Mouse (Mus musculus): ENCODE data around the gene Zc3h12d. TPM values are rescaled to one million over a fixed set of nuclear protein-coding genes. Genes with fewer than 3 reads are reported as not detected.

Gene Zc3h12d
- total RNA-seq, 1 experiment from 2014 or later = 1.4 TPM

DNA sequence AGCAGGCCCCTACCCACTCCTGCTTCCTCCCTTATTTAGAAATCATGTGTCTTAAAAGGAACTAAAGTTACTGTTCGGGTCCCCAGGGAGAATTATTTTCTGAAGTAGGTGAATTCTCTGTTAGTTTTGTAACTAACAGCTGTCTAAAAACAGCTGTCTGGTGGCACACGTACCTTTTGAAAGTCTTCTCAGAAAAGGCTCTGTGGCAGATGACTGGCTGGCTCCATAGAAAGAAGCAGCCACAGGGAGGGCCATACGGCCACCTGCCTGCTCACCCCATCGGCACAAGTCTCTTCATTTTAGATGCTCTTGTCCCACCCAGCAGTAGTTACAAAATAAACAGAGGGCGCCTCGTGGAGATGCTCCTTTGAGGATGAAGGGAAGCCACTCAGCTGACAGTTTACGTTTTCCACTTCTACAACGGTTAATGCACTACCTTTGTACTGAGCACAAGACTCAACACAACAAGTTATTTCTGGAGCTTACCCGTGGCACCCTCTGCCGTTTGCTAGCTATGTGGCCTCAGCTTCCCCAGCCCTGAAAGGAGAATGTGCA is 2.5 kb downstream of the Zc3h12d start:
- no peak for ATAC-seq (replicated peaks in 1 of 2; ENCODE audit: insufficient read depth in 1 of 2, low FRiP score in 2 of 2, low TSS enrichment in 1 of 2, low read depth in 1 of 2, poor library complexity in 2 of 2, severe bottlenecking in 2 of 2)

DNA sequence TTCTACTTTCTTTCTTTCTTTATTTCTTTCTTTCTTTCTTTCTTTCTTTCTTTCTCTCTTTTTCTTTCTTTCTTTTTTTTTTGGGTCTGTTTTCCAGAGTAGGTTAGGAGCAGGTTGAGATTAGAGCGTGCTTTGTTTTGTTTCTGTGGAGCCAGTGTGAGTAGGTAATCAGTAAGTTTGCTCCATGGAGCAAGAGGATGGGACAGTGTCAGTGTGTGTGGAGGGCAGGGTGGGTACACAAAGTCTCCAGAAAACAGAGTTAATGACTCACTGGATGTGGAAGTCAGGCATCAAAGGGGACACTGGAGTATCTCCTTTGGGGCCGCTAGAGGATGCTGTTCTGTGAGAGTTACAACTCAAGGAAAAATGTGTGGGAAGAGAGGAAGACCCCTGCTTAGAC is 4.6 kb downstream of the Zc3h12d start:
- ATAC-seq (replicated peaks in 1 of 2; ENCODE audit: insufficient read depth in 1 of 2, low FRiP score in 2 of 2, low TSS enrichment in 1 of 2, low read depth in 1 of 2, poor library complexity in 2 of 2, severe bottlenecking in 2 of 2) = no peak

DNA sequence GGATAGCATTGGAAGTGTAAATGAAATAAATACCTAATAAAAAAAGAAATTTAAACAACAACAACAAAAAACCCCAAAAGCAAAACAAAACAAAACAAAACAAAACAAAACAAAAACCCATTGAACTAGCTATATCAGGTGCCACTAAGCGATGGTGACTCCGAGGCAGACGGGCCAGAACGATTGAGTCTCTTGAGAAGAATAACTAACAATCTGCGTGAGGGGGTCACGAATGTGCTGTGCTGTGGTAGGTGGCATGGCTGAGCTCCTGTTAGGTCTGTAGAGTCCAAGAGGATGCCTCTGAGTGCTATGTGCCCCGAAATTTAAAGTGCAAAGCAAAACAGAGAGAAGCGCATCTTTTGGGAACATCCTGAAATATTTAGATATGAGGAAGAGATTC is 5.2 kb downstream of the Zc3h12d start:
- no peak for ATAC-seq (replicated peaks in 1 of 2; ENCODE audit: insufficient read depth in 1 of 2, low FRiP score in 2 of 2, low TSS enrichment in 1 of 2, low read depth in 1 of 2, poor library complexity in 2 of 2, severe bottlenecking in 2 of 2)

DNA sequence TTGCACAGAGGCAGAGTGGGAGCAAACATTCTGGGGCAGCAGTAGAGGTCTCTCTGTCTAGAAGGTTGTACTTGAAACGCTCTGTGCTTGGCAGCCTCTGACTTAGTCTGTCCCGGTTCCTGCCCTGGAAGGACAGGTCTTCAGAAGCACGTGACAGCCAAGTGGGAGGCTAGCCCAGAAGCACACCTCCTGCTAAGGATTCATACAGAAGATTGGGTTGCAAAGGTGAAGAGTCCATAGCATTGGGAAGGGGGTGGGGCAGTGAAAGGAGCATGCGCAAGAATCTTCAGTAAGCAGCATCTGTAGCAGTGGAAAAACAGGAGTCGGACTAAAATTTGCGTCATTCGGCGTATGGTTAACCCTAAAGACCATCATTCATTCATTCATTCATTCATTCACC is 5.8 kb downstream of the Zc3h12d start:
- no peak for ATAC-seq (replicated peaks in 1 of 2; ENCODE audit: insufficient read depth in 1 of 2, low FRiP score in 2 of 2, low TSS enrichment in 1 of 2, low read depth in 1 of 2, poor library complexity in 2 of 2, severe bottlenecking in 2 of 2)

DNA sequence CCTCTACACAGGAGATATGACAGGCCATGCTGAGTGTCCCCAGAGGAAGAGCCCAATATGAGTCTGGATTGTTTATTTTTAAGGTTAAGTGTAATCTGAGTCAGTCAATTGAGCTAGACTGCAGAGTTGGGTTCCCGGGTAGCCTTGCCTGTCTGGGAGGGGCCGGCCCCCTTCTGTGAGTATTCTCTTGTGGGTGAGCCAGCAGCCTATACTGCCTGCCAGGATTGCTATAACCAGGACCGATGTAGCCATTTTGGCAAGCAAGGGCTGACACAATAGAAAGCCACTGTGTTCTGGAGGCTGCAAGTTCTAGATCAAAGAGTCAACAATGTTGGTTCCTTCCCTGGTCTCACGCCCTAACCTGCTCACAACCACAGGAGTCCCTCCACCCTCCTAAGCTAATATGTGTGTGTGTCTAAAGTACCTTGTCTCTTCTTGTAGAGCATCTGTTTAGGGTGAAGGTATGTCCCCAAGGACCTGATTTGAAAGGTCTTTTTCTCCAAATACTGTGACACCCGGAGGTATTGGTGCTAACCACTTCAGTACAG is 6.7 kb downstream of the Zc3h12d start:
- ATAC-seq (replicated peaks in 1 of 2; ENCODE audit: insufficient read depth in 1 of 2, low FRiP score in 2 of 2, low TSS enrichment in 1 of 2, low read depth in 1 of 2, poor library complexity in 2 of 2, severe bottlenecking in 2 of 2) = no peak

DNA sequence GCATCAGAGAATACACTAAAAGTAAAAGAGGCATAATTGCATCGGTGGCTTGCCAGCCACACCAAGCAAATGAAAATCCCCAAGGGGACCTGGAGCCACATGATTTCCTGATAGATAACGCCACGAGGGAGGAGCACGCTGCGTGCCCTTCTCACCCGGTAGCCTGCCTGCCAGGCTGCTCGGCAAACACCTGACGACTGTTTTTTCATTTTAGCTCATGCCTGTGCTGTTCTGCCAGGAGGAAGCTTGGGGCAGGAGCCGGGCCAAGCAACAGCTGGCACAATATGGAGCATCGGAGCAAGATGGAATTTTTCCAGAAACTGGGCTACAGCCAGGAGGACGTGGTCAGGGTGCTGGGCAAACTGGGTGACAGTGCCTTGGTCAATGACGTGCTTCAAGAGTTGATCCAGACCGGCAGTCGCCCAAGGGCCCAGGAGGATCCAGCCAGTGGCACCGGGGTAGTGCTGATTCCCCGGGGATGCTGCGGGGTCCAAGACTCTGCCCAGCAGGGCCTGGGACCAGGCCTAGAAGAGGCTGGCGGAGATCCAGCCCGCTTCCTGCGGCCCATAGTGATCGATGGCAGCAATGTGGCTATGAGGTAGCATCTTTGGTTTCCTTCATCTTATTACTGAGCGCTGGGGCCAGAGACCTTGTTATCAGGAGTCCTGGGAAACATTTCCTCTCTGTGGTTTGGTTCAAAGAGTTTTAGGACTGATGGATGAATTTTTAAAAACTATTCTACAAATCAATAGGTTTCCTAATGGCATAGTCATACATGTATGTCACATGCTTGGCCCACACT is 7.5 kb downstream of the Zc3h12d start:
- ATAC-seq (replicated peaks in 1 of 2; ENCODE audit: insufficient read depth in 1 of 2, low FRiP score in 2 of 2, low TSS enrichment in 1 of 2, low read depth in 1 of 2, poor library complexity in 2 of 2, severe bottlenecking in 2 of 2) = peak; percentile 3 to 36; a peak in 1 of 4 replicates

DNA sequence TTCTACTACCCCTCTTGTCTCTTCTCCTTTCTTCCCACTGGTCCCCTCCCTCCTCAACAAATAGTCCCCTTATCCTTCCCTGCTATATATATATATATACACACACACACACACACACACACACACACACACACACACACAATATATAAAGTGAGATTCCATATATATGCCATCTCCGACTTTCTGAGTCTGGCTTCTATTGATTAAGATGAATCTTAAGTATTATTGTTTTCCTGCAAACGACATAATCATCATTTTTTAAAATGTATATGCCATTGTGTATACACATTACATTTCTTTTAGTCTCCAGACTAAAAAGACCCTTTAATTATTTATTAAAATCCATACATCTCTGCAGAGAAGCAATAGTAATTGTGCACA is 8.1 kb downstream of the Zc3h12d start:
- no peak for ATAC-seq (replicated peaks in 1 of 2; ENCODE audit: insufficient read depth in 1 of 2, low FRiP score in 2 of 2, low TSS enrichment in 1 of 2, low read depth in 1 of 2, poor library complexity in 2 of 2, severe bottlenecking in 2 of 2)

DNA sequence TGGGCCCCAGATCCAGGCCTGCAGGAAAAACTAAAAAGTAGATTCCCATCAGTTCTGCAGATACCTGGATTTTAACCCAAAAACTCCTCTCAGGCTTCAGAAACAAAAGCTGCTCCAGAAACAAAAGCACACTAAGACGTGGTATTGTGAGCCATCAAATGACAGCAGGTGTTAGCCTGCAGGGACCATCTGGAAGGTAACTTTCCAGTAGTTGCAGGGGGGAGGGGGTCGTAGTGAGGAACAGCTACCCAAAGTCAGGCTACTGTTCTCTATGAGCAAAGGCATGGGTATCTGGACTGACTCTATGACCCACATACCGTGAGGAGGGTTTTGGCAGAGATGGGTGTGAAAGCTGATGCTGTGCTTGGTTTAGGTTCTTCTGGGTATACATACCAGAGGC is 8.5 kb downstream of the Zc3h12d start:
- no peak for ATAC-seq (replicated peaks in 1 of 2; ENCODE audit: insufficient read depth in 1 of 2, low FRiP score in 2 of 2, low TSS enrichment in 1 of 2, low read depth in 1 of 2, poor library complexity in 2 of 2, severe bottlenecking in 2 of 2)

DNA sequence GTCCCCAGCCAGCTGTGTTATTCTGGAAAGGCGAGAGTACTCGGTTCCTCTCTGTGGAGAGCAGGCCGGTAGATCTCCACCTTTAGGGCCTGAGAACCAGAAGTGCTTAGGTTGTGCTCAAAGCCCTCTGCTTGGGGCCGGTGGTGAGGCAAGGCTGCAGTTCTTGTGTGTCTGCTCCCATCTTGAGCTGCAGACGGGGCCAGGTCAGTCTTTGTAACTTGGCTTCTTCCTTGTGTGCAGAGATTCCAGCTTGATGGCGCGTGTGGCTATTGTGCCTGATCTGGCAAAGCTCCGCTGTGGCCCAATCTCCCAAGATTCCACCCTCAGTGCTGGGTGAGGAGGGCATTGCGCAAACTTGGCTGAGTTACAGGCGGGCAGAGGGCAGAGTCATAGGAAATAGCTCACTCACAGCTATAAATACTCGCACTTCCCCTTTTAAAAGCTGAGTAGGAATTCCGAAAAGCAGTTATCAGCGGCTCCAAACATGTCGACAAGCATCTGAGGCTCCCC is 9.4 kb downstream of the Zc3h12d start:
- peak; percentile 83 to 90 for ATAC-seq (replicated peaks in 1 of 2; ENCODE audit: insufficient read depth in 1 of 2, low FRiP score in 2 of 2, low TSS enrichment in 1 of 2, low read depth in 1 of 2, poor library complexity in 2 of 2, severe bottlenecking in 2 of 2)

DNA sequence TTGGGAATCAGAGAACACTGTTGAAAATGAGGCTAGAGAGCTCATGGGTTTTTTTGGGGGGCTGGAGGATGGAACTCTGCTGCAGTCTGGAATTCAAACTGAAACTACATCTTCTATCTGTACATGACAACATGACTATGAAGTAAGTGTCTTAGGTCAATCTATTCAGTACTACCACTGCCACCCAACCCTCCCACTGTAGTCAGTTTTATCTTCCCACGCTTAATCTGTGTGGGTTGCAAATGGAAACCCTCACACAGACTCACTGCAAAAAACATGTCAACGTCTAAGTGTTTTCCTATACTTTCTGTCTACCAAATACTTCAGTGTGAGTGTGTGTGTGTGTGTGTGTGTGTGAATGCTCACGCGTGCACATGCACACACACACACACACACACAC is 10.9 kb downstream of the Zc3h12d start:
- no peak for ATAC-seq (replicated peaks in 1 of 2; ENCODE audit: insufficient read depth in 1 of 2, low FRiP score in 2 of 2, low TSS enrichment in 1 of 2, low read depth in 1 of 2, poor library complexity in 2 of 2, severe bottlenecking in 2 of 2)

DNA sequence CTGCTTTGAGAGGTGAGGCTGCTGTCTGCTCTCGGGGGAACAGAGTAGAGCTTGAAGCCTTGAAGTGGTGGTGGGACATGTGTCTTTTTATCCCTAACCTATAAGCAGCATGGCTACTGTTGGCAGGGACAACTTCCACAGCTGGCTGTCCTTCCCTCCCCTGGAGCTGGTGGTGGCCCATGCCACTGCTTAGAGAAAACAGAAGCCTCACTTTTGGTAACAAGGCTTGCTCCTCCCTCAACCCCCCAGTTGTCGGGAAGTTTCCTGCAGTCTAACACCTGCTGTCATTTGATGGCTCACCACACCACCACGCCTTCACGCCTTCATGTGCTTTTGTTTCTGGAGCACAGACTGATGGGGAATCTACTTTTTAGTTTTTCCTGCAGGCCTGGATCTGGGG is 11.9 kb downstream of the Zc3h12d start:
- no peak for ATAC-seq (replicated peaks in 1 of 2; ENCODE audit: insufficient read depth in 1 of 2, low FRiP score in 2 of 2, low TSS enrichment in 1 of 2, low read depth in 1 of 2, poor library complexity in 2 of 2, severe bottlenecking in 2 of 2)

DNA sequence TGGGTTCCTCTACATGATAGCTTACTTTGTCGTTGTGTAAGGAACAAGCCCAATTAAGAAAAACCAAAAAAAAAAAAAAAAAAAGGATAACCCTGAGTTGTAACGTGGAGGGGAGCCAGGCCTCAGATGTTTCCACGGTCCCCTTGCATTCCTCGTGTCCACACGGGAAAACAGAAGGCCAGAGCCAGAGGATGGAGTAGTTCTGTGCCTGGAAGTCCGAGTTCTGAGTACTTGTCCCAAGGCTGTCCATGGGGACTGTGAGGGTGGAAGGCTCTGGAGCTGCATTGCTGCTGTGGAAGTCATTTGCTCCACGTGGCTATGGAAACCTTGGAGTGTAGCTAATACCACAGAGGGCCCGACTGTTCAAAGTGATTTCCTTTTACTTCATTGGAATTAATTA is 12.9 kb downstream of the Zc3h12d start:
- ATAC-seq (replicated peaks in 1 of 2; ENCODE audit: insufficient read depth in 1 of 2, low FRiP score in 2 of 2, low TSS enrichment in 1 of 2, low read depth in 1 of 2, poor library complexity in 2 of 2, severe bottlenecking in 2 of 2) = no peak

DNA sequence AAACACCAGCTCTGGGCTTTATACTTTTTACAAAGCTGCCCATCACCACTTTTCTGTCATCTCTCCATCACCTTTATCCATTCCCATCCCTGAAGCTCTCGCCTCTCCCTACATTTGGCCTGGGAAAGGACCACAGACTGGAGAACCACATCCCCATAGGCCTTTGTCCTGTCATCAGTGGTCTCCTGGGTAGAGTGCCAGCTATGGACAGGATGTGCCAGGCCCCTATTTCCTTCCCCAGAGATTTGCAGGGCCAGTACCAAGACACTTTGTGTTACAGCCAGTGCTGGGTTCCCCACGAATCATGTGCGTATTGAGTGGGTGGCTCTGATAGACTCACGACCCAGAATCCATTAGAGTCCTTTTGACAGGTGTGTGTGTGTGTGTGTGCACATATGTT is 13.7 kb downstream of the Zc3h12d start:
- no peak for ATAC-seq (replicated peaks in 1 of 2; ENCODE audit: insufficient read depth in 1 of 2, low FRiP score in 2 of 2, low TSS enrichment in 1 of 2, low read depth in 1 of 2, poor library complexity in 2 of 2, severe bottlenecking in 2 of 2)

DNA sequence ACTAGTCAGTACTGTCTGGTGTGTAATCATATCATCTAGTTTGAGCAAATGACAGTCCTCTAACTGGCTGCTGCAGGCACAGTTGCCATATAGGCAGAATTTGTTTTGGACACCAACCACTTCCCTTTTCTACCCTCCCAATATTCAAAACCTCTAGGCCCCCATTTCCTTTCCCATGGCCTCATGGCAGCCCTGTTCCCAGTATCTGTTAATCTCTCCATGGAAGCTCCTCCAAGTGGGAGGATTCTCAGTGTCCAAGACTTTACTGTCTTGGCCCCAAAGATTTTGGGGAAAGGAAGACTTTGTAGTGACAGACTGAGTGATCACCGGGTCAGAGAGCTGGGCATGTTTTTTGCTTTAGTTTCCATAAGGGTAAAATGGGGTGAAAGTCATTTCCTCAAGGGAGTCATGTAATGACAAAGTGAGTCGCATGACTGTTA is 14.9 kb downstream of the Zc3h12d start:
- peak; percentile 67 to 68 for ATAC-seq (replicated peaks in 1 of 2; ENCODE audit: insufficient read depth in 1 of 2, low FRiP score in 2 of 2, low TSS enrichment in 1 of 2, low read depth in 1 of 2, poor library complexity in 2 of 2, severe bottlenecking in 2 of 2)

DNA sequence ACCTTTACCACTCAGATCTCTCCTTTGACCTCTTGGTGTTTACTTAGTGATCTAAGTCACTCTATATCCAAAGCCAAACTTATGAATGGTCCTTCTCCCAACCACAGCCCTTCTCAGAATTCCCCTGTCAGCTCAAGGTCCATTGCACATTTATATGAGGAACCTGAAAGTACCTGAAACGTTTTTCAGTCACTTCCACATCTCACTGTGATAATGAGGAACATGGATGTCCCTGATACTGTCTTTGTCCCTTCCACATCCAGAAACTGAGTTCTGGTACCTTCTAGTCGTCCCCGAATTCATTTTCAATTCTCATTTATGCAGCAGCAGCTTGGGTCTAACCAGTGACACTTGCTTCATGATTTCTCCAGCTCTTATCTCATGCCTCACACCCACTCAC is 19.6 kb downstream of the Zc3h12d start:
- ATAC-seq (replicated peaks in 1 of 2; ENCODE audit: insufficient read depth in 1 of 2, low FRiP score in 2 of 2, low TSS enrichment in 1 of 2, low read depth in 1 of 2, poor library complexity in 2 of 2, severe bottlenecking in 2 of 2) = no peak

DNA sequence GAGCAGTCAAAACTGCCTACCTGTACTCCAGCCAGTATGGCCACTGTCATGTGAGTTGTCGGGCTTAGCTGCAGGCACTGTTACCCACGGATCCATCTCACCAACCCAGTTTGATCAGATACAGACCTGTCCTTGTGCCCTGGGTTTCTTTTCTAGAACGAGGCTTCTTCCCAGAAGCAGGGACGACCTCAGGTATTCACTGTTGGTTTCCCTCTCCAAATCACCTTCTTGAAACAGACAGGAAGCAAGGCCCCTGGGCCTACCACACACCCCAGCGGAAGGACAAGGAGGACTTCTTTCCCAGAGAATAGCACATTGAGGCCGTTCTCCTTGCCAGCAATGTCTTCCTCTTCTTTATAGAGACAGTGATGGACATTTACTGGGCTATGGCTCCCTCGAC is 28.2 kb downstream of the Zc3h12d start:
- no peak for ATAC-seq (replicated peaks in 1 of 2; ENCODE audit: insufficient read depth in 1 of 2, low FRiP score in 2 of 2, low TSS enrichment in 1 of 2, low read depth in 1 of 2, poor library complexity in 2 of 2, severe bottlenecking in 2 of 2)

DNA sequence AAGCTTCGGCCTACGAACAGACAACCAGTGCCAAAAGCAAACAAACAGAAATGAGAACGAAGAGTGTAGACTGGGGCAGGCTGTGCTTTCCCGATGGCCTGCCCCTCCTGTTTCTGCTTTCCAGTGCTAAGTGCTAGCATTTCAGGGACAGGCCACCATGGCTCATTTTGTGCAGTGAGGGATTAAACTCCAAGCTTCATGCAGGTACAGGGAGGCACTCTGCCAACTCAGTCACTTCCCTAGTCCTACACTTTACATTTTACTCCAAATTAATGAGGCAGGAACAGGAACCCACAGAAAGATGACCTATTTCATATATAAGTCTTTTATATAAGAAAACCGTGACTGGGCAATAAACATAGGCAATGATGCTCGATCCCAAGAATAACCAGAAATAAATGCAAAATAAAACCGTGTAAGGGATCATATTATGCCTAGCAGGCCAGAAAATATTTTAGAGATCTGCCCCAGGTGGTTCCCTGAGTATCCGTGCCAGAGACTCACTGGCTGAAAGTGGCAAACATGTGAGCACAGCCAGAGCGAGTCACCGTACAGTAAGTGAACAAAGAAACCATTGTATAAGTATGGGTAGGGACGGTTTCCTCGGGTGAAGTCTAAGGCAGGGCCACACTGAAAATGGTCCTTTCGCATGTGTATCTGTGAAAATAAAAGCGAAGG is 29.1 kb downstream of the Zc3h12d start:
- no peak for ATAC-seq (replicated peaks in 1 of 2; ENCODE audit: insufficient read depth in 1 of 2, low FRiP score in 2 of 2, low TSS enrichment in 1 of 2, low read depth in 1 of 2, poor library complexity in 2 of 2, severe bottlenecking in 2 of 2)

DNA sequence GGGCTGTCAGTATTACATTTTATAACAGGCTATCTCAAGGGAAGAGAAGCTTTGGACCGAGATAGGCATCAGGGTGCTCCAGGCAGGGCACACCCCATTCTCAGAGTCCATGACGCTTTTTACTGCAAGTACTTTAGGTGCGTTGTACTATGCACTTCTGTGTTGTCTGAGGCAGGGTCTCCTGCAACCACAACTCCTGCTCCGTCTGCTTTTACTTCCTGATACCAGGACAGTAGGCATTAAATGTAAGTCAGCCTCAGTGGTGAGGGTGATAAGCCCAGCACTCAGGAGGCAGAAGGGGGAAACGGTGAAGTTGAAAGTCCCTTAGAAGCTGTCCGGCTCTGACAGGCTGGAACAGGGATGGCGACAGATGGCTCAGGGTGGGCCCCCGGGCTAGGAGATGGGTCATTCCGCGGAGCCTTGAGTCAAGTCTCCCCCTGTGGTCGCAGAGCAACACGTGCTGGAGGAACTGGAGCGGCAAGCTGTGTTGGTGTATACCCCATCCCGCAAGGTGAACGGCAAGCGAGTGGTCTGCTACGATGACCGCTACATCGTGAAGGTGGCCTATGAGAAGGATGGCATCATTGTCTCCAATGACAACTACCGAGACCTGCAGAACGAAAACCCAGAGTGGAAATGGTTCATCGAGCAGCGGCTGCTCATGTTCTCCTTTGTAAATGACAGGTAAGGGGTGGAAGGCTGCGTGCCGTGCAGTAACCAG is 29.8 kb downstream of the Zc3h12d start:
- no peak for ATAC-seq (replicated peaks in 1 of 2; ENCODE audit: insufficient read depth in 1 of 2, low FRiP score in 2 of 2, low TSS enrichment in 1 of 2, low read depth in 1 of 2, poor library complexity in 2 of 2, severe bottlenecking in 2 of 2)

Data from hematopoietic stem cell, adult 5-6 weeks (primary cell).